Mouse (Mus musculus) E14TG2a.4 (cell line): ENCODE data around the gene Kctd4.

ENCODE experiments used
- CTCF ChIP-seq: conservative IDR thresholded peaks from 2 replicates; pipeline ENCODE4 v1.5.1; 2014; ENCODE audit warnings: low read length
- NANOG ChIP-seq: IDR thresholded peaks from 2 replicates; pipeline ENCODE4 v1.6.1; 2014; ENCODE audit warnings: borderline replicate concordance, low read length, mixed read lengths
- POU5F1 ChIP-seq: IDR thresholded peaks from 2 replicates; pipeline ENCODE4 v1.6.1; 2014; ENCODE audit warnings: low read length, borderline replicate concordance

- TF ChIP-seq CTCF (no peak), POU5F1 (no peak), NANOG (no peak)
Observed at GRCm38 (mm10) chr14:75998082-75998481, 43.3 kb downstream of the Kctd4 start.
